Mouse (Mus musculus) erythroid progenitor cell, adult 5-6 weeks (primary cell): Measurements from ENCODE around the gene Hist1h2ae. TPM values are rescaled to one million over a fixed set of nuclear protein-coding genes. Genes with fewer than 3 reads are reported as not detected.
"Not testable (repeated sequence)": the region's sequence is repeated elsewhere in the genome, so short reads cannot be mapped to it uniquely, and the experiment has no call there.

Source experiments
- ATAC-seq: replicated peaks from 2 replicates; pipeline ENCODE4 v1.8.0; 2016; ENCODE audit warnings: moderate number of reproducible peaks, mild to moderate bottlenecking, moderate TSS enrichment, inconsistent platforms; ENCODE audit not compliant: poor library complexity, low FRiP score, severe bottlenecking
- total RNA-seq, 2 experiments: library from RNA; stranded (forward) in 1 of 2; stranded (reverse) in 1 of 2; fragments of 150-400 nt in 1 of 2; fragments of 186-747, 209-891 nt in 1 of 2; gene quantifications; 2 replicates each; pipeline versions ENCODE4 v1.2.3 to v1.2.4; 2015 to 2017; ENCODE audit warnings: low replicate concordance in 2 of 2

Hist1h2ae gene
- total RNA-seq, 2 experiments from 2014 or later = 4.2 to 1,464 TPM

DNA sequence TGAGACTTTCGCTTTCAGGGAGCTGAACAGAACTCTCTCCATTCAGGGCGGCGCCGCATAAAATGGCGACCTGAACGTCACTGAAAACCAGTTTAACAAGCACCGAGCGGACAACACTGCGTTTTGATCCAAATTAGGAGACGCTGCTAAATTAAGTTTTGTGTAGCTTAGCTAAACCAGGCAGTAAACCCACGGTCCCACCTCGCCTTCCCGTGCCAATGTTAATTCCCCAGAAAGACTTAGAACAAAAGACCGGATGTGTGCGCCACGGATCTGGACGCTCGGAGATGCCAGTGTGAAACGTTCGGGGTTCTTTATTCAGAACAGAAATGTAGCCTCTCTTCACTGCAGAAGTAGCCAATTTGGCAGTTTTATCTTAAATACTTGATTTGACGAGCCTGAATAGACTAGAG, 14.0 kb upstream of the Hist1h2ae start:
- peak; percentile 36 for ATAC-seq

- no peak for ATAC-seq
These were observed 13.3 kb upstream of the Hist1h2ae start for GRCm38 (mm10) chr13:23584331-23584730.

GRCm38 (mm10) chr13:23583387-23584068, 12.5 kb upstream of the Hist1h2ae start:
- ATAC-seq = no peak

GRCm38 (mm10) chr13:23582219-23583056, 11.4 kb upstream of the Hist1h2ae start:
- ATAC-seq = peak; percentile 15

DNA sequence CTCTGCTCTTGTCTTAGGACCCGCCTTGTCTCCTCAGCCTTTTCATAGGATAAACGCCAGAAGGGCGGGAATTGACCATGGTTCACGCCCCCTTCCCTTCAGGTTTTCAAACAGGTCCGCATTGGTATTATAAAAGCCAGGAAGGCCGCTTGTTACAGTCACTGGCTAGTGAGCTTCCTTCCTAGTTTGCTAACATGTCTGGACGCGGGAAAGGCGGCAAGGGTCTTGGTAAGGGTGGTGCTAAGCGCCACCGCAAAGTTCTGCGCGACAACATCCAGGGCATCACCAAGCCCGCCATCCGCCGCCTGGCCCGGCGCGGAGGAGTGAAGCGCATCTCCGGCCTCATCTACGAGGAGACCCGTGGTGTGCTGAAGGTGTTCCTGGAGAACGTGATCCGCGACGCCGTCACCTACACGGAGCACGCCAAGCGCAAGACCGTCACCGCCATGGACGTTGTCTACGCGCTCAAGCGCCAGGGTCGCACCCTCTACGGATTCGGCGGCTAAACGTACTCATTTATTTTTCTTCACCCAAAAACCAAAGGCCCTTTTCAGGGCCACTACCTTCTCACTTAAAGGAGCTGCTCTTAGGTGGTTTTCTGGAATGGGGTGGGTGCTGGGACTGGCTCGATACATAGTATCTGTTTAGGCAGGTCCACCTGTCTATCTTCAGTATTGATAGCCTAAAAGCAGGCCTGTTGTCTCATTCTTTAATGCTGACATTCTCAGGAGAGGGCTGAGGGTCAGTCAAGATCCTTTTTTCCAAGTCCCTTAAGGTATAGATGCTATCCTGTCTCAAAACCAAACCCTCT, 10.6 kb upstream of the Hist1h2ae start, which contains the start of gene Hist1h4d:
Gene Hist1h4d, plus strand, starts transcription at position 191 of the 811 bp plus-strand sequence.
- ATAC-seq = peak; percentile 59

DNA sequence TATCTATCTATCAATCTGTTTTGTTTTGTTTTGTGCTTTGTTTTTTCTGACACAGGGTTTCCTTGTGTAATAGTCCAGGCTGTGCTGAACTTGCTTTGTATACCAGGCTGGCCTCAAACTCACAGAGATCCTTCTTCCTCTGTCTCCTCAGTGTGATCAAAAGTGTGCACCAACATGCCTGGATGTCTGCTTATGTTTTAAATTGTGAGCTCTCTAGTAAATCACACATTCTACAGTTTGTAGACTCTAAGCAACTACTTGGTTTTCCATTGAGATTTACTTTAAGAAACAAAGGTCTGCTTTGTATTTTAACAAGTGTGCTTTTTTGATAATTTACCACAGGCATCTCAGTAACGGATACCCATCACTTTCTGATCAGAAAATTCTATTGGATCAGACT, 6.8 kb upstream of the Hist1h2ae start:
- ATAC-seq = no peak

DNA sequence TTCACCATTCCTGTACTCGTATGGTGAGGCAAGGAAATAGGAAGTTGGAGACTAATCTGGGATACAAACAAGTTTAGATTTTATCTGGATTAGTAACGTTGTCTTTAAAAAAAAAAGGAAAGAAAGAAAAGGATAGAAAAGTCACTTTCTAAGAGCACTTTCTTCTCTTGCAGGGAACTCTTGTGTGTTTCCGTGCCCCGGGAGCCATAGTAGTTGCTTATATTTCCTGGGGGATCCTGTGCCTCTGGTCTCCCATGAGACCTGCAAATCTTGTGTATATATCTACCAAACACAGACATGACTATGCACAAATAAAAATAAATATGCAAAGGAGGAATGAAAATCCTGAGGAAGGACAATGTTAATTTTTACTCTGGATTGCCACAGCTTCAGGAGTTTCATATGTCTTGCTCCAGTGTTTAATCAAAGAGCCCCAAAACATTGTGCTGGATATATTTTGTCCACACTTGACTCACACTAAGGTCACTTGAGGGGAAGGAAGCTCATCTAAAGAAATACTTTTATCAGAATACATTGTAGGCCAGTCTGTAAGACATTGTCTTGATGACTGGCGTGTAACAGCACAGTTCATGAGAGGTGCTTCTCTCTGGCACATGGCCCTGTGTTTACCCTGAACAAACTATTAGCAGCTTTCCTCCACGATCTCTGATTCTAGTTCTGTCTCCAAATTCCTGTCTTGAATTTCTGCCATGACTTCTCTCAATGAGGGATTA, 6.1 kb upstream of the Hist1h2ae start:
- ATAC-seq = no peak

DNA sequence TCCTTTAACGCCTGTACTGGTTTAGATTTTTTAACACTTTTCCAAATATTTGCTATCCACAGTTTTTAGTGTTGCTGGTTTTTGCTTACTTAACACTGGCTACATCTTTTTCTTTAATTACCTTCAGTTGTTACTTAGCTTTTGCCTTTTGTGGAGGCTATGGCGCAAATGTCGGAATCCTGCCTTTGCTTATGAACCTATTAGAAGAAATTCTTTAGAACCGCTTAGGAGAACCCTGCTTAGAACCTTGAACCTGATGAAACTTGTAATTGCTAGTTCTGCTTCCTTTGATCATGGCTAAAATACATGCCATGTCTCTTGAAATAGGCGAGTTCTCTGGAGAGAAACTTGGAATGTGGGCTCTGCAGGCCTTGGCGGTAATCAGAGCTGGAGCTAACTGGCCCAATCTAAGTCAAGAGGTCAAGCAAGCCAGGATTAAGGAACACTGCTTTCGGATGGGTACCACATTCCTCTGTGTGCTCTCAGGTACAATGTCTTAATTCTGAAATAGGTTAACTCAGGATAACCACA, 5.4 kb upstream of the Hist1h2ae start:
- peak; percentile 7; the same call in 1 of the 2 replicates for ATAC-seq

DNA sequence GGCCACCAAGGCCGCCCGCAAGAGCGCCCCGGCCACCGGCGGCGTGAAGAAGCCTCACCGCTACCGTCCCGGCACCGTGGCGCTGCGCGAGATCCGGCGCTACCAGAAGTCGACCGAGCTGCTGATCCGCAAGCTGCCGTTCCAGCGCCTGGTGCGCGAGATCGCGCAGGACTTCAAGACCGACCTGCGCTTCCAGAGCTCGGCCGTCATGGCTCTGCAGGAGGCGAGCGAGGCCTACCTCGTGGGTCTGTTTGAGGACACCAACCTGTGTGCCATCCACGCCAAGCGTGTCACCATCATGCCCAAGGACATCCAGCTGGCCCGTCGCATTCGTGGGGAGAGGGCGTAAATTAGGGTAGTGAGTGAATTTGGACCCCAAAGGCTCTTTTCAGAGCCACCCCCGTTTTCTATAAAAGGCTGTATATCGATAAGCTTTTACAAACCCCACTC, 4.9 kb upstream of the Hist1h2ae start:
- ATAC-seq = not testable (repeated sequence)

- peak; percentile 55 for ATAC-seq
These were observed 4.3 kb upstream of the Hist1h2ae start, which contains the start of gene Hist1h3d for GRCm38 (mm10) chr13:23575271-23575851. Gene Hist1h3d (plus strand): TSS chr13:23575763.

- not testable (repeated sequence) for ATAC-seq
These were observed 3.6 kb upstream of the Hist1h2ae start for GRCm38 (mm10) chr13:23574546-23575170.

DNA sequence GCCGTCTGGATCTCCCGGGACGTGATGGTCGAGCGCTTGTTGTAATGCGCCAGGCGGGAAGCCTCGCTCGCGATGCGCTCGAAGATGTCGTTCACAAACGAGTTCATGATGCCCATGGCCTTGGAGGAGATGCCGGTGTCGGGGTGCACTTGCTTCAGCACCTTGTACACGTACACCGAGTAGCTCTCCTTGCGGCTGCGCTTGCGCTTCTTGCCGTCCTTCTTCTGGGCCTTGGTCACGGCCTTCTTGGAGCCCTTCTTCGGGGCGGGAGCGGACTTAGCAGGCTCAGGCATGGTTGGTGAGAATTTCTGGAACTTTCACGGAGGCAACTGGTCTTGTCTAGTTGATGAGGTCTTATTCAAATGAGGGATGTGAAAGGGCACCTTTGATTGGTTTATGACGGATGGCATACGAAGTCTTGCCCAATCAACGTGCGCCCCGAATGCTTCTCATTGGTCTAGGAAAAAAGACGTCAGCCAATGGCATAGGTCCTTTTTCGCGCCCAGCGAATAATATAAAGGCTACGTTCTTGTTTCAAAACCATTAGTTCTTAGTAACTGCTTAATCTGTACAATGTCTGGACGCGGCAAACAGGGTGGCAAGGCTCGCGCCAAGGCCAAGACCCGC, 3.0 kb upstream of the Hist1h2ae start, which contains the start of the genes Hist1h2bf and Hist1h2ad:
Gene Hist1h2bf, minus strand, starts transcription at position 299 of the 627 bp plus-strand sequence.
Gene Hist1h2ad, plus strand, starts transcription at position 484 of the 627 bp plus-strand sequence.
- peak; percentile 69 for ATAC-seq

- ATAC-seq = not testable (repeated sequence)
These were observed 2.2 kb upstream of the Hist1h2ae start for GRCm38 (mm10) chr13:23573034-23573897.

DNA sequence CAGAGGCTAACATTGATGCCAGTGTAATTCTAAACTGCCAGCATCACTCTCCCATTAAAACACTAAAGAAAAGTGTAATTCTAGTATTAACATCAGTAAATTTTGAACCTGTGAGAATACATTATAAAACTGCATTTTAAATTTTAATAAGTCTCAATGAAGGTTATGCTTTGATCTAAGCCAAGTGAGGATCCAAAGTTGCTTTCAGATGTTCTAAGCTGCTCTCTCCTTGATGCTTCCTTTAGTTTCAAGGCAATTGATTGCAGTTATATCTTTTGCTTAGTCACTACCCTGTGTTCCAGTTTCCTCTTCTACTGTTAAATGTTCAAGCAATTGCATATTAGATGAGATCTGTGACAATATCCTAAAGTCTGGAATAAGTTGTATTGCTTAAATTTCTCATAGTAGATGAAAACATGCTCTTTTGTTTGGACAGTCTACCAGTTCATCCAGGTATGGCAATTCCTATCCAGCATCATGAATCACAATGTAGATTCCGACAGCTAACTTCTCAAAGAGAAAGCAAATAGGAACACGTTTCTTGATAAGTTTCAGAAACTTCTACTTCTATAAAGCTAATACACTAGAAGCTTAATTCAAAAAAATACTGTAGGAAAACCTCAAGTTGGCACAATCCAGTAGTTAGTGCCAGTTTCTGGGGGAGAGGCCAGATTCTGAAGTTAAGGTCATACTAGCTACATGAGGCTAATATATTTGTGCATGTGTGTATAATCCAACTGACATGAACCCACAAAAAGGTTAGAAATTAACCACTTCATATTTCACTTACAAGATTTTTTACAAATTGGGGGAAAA, 1.4 kb upstream of the Hist1h2ae start:
- ATAC-seq = peak; percentile 13; the same call in 1 of the 2 replicates

- peak; percentile 13; the same call in 1 of the 2 replicates for ATAC-seq
These were observed 641 bp upstream of the Hist1h2ae start for GRCm38 (mm10) chr13:23571504-23572217.
